Mouse (Mus musculus) ES-E14 (cell line): ENCODE results near the gene A930033H14Rik.

ENCODE experiments used
- MAFK ChIP-seq: IDR thresholded peaks from 2 replicates; pipeline ENCODE4 v1.6.1; 2014; ENCODE audit warnings: mild to moderate bottlenecking, low read depth, low read length, inconsistent platforms; ENCODE audit not compliant: insufficient read depth
- ZNF384 ChIP-seq: IDR thresholded peaks from 2 replicates; pipeline ENCODE4 v1.6.1; 2012; ENCODE audit warnings: low read depth, low read length, inconsistent platforms

DNA sequence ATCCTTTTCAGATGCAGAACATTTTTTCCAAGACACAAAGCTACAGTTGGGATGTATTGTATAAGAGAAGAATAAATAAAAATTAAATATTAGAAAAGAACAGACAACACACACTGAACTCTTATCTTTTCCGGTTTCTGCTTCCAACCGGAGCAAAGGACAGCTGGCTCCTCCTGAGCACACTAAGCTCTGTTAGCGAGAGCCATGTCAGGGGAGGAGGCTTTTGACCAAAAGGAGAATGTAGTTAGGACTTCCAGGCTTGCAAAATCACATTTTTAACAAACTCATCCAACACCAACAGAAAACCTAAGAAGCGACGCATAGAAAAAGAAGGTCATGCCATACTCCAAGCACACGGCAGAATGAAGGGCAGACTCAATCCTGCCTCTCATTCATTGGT, 6.8 kb downstream of the A930033H14Rik start:
- TF ChIP-seq ZNF384 (no peak), MAFK (no peak)
